Mouse (Mus musculus) forebrain, embryonic 12.5 days (tissue): ENCODE measurements at regions not wholly inside any gene's neighbourhood (a gene's known extent, or its start where the extent isn't known, plus 50 kb on each side); places are given as distances from the start of the nearest gene placed in this dataset.

ENCODE experiments used
- ATAC-seq: fragments of 200-750 bp; cut with Nextera tagmentation; 2 replicates; pipeline ENCODE4 v1.8.0; 2017; ENCODE audit warnings: moderate TSS enrichment; ENCODE audit not compliant: low FRiP score
- H3K27ac ChIP-seq: fragments of 300-500 bp; sonication (generic); 2 replicates; pipeline ENCODE4 v1.5.1; 2016; ENCODE audit warnings: mild to moderate bottlenecking
- H3K27me3 ChIP-seq: fragments of 300-500 bp; sonication (generic); 2 replicates; pipeline ENCODE4 v1.6.1; 2016; ENCODE audit warnings: mild to moderate bottlenecking
- H3K36me3 ChIP-seq: fragments of 300-500 bp; sonication (generic); replicated peaks from 2 replicates; pipeline ENCODE4 v1.6.1; 2016; ENCODE audit warnings: mild to moderate bottlenecking
- H3K4me1 ChIP-seq: fragments of 300-500 bp; sonication (generic); 2 replicates; pipeline ENCODE4 v1.6.1; 2016
- H3K4me2 ChIP-seq: fragments of 300-500 bp; sonication (generic); 2 replicates; pipeline ENCODE4 v1.6.1; 2016; ENCODE audit warnings: mild to moderate bottlenecking, moderate library complexity
- H3K4me3 ChIP-seq: fragments of 300-500 bp; sonication (generic); replicated peaks from 2 replicates; pipeline ENCODE4 v1.5.1; 2016; ENCODE audit warnings: mild to moderate bottlenecking
- H3K9ac ChIP-seq: fragments of 300-500 bp; sonication (generic); 2 replicates; pipeline ENCODE4 v1.6.1; 2016; ENCODE audit warnings: mild to moderate bottlenecking
- H3K9me3 ChIP-seq: fragments of 300-500 bp; sonication (generic); 2 replicates; pipeline ENCODE4 v1.6.1; 2016
- WGBS: fragments of 180-500 bp; shearing (Covaris S2); methylation state at CpG from one replicate; pipeline ENCODE4 v1.1.7; 2016; 5-methylcytosine and 5-hydroxymethylcytosine counted together

DNA sequence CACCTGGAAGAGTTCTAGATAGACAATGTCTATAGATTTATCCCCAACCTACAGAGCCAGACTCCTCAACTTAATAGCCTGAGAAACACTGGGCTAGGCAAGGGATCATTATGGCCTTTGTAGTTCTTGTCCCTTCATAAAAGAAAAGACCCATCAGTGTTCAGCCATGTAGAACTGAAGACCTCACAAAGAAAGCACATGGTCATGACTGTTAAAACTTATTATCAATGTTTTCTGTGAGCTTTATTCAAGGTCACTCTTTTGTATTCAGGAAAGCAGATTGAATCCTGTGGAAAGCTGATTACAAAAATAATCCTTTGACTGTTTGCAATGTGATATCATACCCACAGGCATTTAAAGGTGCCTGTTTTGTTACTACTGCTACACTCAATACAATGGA is 226.9 kb upstream of the Prkd1 start:
- 0 out of 2 replicates have a peak, but pooled peaks cover 3% of the 10 kb centered on the region for H3K27me3 ChIP-seq
- H3K4me3 ChIP-seq: no peak overlapping the region
- no peaks in the 10 kb centered on the region for H3K4me1 ChIP-seq
- no peak overlapping the region for H3K9ac ChIP-seq
- no peak overlapping the region for H3K27ac ChIP-seq
- no peak overlapping the region for H3K4me2 ChIP-seq
- H3K9me3 ChIP-seq: no peaks in the 10 kb centered on the region
- no peaks in the 10 kb centered on the region for H3K36me3 ChIP-seq
- no peak for ATAC-seq

DNA sequence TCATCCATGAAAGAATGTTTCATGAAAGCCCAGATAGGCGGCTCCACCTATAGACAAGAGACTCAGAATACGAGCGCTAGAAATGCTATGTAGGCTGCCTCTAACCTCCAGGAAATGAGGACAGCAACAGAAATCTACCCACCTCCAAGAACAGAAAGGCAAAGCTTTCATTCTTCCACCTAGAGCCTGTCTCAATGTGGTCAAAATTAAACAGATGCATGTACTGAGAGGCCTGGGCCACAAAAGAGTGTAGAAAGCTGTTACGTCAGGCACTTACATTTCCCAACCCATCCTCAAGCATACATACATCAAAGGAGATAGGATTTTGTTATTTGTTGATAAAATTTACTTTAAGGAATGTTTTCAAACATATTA is 225.1 kb upstream of the Prkd1 start:
- ATAC-seq: peak; percentile 75; the same call in 1 of the 2 replicates
- H3K27ac ChIP-seq: peak overlapping the region; percentile 72

DNA sequence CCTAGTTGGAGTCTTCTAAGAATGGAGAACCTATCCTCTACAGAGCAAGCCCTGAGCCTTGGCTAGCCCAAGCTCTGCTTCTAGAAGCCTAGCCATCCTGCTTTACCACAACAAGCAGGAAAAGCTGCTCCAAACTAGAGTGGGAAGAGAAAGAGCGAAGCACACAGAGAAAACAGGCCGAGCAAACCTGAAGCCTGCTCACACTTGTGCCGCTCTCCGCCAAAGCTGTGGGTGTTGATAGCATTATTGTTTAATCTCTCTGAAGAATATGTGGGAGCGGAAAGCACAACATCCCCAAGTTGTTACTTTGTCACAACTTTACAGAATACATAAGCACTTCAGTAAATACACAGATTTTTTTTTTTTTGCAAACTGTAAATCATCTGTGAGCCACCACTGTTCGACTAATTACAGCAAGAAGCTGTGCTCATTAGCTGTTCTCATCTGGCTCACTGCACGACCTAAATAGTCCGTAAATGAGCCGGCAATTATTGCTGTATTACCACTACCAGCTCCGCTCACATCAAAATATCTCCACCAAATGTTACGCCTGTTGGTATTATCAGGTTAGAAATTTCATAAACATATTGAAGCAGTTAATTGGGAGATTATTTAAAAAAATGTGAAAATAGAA is 224.6 kb upstream of the Prkd1 start:
- Histone ChIP-seq H3K4me2 (peak overlapping the region; percentile 22), H3K9ac (no peak overlapping the region), H3K4me1 (no peaks in the 10 kb centered on the region), H3K9me3 (no peaks in the 10 kb centered on the region), H3K36me3 (no peaks in the 10 kb centered on the region), H3K4me3 (no peak overlapping the region), H3K27me3 (no peaks in the 10 kb centered on the region), H3K27ac (peak overlapping the region; percentile 72)
- ATAC-seq: peak; percentile 93; the same call in 1 of the 2 replicates
- WGBS: 49% methylated on average over 11 of the region's 11 CpGs

More for the DNA sequence above, 225.1 kb upstream of the Prkd1 start:
- H3K27me3 ChIP-seq: no peaks in the 10 kb centered on the region
- 56% methylated on average over 4 of the region's 4 CpGs for WGBS
- H3K36me3 ChIP-seq: no peaks in the 10 kb centered on the region
- H3K9me3 ChIP-seq: no peaks in the 10 kb centered on the region
- no peak overlapping the region for H3K9ac ChIP-seq
- no peaks in the 10 kb centered on the region for H3K4me1 ChIP-seq
- no peak overlapping the region for H3K4me3 ChIP-seq
- peak overlapping the region; percentile 22 for H3K4me2 ChIP-seq

DNA sequence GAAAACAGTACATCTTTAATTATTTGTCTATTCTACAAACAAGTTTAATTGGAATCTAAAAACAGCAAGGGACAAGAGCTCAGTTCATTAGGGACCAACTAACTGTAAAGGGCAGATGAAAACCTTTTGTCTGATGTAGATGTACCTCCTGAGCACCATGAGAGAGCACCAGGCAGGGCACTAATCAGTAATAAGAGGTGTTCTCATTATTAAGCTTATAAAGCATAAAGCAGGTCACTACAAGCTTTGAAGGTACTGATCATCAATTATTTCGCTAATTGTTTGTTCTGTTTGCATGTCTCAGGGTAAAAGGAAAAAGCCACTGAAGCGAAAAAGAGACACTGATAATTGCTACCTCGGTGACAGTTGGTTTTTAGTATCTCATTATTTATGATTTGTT is 202.7 kb upstream of the Prkd1 start:
- H3K27me3 ChIP-seq: no peaks in the 10 kb centered on the region
- H3K4me1 ChIP-seq: no peaks in the 10 kb centered on the region
- H3K36me3 ChIP-seq: no peaks in the 10 kb centered on the region
- H3K9me3 ChIP-seq: no peaks in the 10 kb centered on the region
- no peak overlapping the region for H3K4me2 ChIP-seq
- H3K4me3 ChIP-seq: no peak overlapping the region
- WGBS: 57% methylated on average over 3 of the region's 3 CpGs
- H3K9ac ChIP-seq: no peak overlapping the region
- peak; percentile 86; the same call in 1 of the 2 replicates for ATAC-seq
- H3K27ac ChIP-seq: no peak overlapping the region

DNA sequence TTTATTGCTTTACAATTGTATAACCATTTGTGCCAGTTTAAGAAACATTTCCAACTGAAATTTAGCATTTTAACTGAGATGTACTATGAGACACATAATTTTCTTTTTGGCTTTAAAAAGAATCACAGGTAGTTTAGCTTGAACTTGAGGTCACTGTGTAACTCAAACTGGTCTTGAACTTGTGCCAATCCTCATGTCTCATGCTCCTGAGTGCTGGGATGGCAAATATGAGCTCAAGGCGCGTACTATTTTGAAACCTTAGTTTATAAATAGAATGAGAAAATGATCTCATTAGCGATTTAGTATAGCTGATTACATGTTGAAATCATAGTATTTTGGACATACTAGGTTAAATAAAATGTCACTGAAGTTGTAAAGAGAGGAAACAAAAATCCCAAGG is 199.1 kb upstream of the Prkd1 start:
- Histone ChIP-seq H3K4me1 (no peaks in the 10 kb centered on the region), H3K27ac (no peak overlapping the region), H3K4me2 (no peak overlapping the region), H3K36me3 (no peaks in the 10 kb centered on the region), H3K27me3 (no peaks in the 10 kb centered on the region), H3K9ac (no peak overlapping the region), H3K9me3 (no peaks in the 10 kb centered on the region), H3K4me3 (no peak overlapping the region)
- no peak for ATAC-seq
- 89% methylated on average over 3 of the region's 3 CpGs for WGBS

GRCm38 (mm10) chr12:50842744-50843143 is 193.8 kb upstream of the Prkd1 start:
- no peak overlapping the region for H3K9ac ChIP-seq
- ATAC-seq: no peak
- H3K9me3 ChIP-seq: no peaks in the 10 kb centered on the region
- H3K36me3 ChIP-seq: no peaks in the 10 kb centered on the region
- WGBS: 91% methylated on average over 6 of the region's 6 CpGs
- peaks cover 4% of the 10 kb centered on the region for H3K4me1 ChIP-seq
- H3K27me3 ChIP-seq: no peaks in the 10 kb centered on the region
- H3K27ac ChIP-seq: no peak overlapping the region
- H3K4me3 ChIP-seq: no peak overlapping the region
- H3K4me2 ChIP-seq: no peak overlapping the region

DNA sequence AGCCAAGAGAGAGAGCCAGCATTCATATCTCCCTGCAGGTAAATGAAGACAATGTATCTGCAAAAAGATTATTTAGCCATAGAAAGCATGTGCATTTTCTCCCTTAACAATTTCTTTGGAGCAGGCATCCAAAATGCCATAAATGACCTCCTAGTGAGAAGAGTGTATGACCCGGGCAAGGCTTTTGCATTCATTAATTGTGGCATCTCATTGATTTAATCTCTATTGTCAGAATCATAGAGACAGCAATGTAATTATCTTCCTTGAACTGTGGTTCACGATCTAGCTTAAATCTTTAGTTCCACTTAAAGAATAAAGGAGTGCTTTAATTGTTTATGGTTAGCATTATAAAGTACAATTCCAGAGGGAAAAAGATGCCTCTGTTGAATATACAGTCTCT is 190.5 kb upstream of the Prkd1 start:
- Histone ChIP-seq H3K9ac (no peak overlapping the region), H3K27ac (no peak overlapping the region), H3K4me1 (peaks cover 4% of the 10 kb centered on the region), H3K36me3 (no peaks in the 10 kb centered on the region), H3K4me2 (no peak overlapping the region), H3K4me3 (no peak overlapping the region), H3K27me3 (no peaks in the 10 kb centered on the region), H3K9me3 (no peaks in the 10 kb centered on the region)
- 27% methylated on average over 2 of the region's 2 CpGs for WGBS
- ATAC-seq: no peak

- Histone ChIP-seq H3K9ac (no peak overlapping the region), H3K27ac (no peak overlapping the region), H3K4me1 (no peaks in the 10 kb centered on the region), H3K4me2 (no peak overlapping the region), H3K4me3 (no peak overlapping the region), H3K27me3 (no peaks in the 10 kb centered on the region), H3K9me3 (no peaks in the 10 kb centered on the region), H3K36me3 (no peaks in the 10 kb centered on the region)
- 65% methylated on average over 7 of the region's 7 CpGs for WGBS
- 0 out of 2 replicates have a peak, but pooled peaks have one; percentile 27 for ATAC-seq
These were observed 159.9 kb upstream of the Prkd1 start for GRCm38 (mm10) chr12:50808731-50809281.

DNA sequence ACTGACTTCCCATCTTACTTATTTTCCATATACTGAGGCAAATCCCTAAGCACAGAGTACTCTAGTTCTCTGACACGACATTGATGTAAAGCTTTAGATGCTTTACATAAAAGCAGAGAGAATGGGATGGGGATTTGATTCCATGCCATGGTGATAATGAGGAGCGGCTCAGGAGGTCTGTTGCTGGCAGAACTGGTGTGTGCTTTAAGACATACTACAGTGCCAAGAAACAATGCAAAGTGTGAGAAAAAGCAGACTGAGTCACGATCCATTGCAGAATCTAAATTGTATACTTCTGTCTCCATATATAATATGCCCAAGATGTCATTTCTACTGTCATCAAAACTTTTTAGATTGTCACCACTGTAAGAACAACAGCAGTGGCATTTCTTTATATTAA is 155.5 kb upstream of the Prkd1 start:
- H3K9ac ChIP-seq: no peak overlapping the region
- H3K4me2 ChIP-seq: no peak overlapping the region
- no peaks in the 10 kb centered on the region for H3K27me3 ChIP-seq
- ATAC-seq: no peak
- H3K27ac ChIP-seq: no peak overlapping the region
- H3K4me3 ChIP-seq: no peak overlapping the region
- H3K4me1 ChIP-seq: no peaks in the 10 kb centered on the region
- WGBS: 64% methylated on average over 3 of the region's 3 CpGs
- H3K9me3 ChIP-seq: no peaks in the 10 kb centered on the region
- no peaks in the 10 kb centered on the region for H3K36me3 ChIP-seq

GRCm38 (mm10) chr12:50765156-50765940 is 116.5 kb upstream of the Prkd1 start:
- 0 out of 2 replicates have a peak, but pooled peaks cover 3% of the 10 kb centered on the region for H3K4me1 ChIP-seq
- no peak overlapping the region for H3K4me3 ChIP-seq
- no peaks in the 10 kb centered on the region for H3K9me3 ChIP-seq
- H3K27me3 ChIP-seq: no peaks in the 10 kb centered on the region
- no peak for ATAC-seq
- no peaks in the 10 kb centered on the region for H3K36me3 ChIP-seq
- WGBS: 64% methylated on average over 8 of the region's 8 CpGs
- no peak overlapping the region for H3K9ac ChIP-seq
- no peak overlapping the region for H3K4me2 ChIP-seq
- H3K27ac ChIP-seq: no peak overlapping the region

DNA sequence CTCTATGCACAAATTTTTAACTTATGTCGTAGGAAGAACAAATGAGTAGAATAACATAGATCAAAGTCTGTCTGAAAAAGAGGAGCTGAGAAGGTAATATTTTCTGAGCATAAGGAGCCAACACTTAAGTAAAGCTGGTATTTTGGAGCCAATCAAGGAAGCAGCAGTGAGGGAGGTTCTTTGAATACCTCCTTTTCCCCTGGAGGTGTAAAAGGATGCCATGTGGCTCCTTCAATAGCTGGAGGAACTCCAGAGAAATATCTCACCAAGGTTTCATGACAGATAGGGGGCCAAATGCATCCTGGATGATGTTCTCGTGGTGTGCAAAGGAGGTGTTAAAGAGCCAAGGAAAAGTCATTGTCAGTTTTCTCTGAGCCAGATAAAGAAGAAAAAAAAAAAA is 115.6 kb upstream of the Prkd1 start:
- Histone ChIP-seq H3K36me3 (no peaks in the 10 kb centered on the region), H3K27ac (no peak overlapping the region), H3K4me1 (0 out of 2 replicates have a peak, but pooled peaks cover 3% of the 10 kb centered on the region), H3K9me3 (no peaks in the 10 kb centered on the region), H3K9ac (no peak overlapping the region), H3K27me3 (no peaks in the 10 kb centered on the region), H3K4me3 (no peak overlapping the region), H3K4me2 (no peak overlapping the region)
- WGBS: 76% methylated on average over 2 of the region's 2 CpGs
- ATAC-seq: no peak

GRCm38 (mm10) chr12:50734135-50734534 is 85.2 kb upstream of the Prkd1 start:
- H3K9me3 ChIP-seq: no peaks in the 10 kb centered on the region
- no peak overlapping the region for H3K4me3 ChIP-seq
- no peak overlapping the region for H3K27ac ChIP-seq
- no peak overlapping the region for H3K9ac ChIP-seq
- no peaks in the 10 kb centered on the region for H3K27me3 ChIP-seq
- H3K4me1 ChIP-seq: no peaks in the 10 kb centered on the region
- no peaks in the 10 kb centered on the region for H3K36me3 ChIP-seq
- ATAC-seq: no peak
- no peak overlapping the region for H3K4me2 ChIP-seq
- WGBS: 84% methylated on average over 9 of the region's 9 CpGs
